8 mouse cellular contexts compared by ENCODE assay signal in the genomic region with DNA sequence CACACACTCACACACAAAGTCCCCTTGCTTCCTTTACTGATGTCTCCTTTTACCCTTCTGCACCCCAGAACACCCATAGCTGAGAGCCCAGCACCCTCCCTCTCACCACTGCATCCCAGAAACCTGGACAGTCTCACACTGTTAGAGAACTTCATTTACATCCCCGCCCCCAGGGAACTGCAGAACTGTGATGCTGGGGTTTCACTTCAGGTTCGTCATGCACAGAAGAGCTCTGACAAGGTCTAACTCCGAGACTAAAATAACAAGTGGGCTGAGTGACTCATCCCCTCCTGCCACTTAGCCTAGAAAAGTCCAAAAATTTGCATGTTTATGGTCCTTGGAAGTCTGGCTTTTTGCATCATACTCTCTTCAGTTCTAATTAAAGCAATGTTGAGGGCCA. TPM values are rescaled to one million over a fixed set of nuclear protein-coding genes. Genes with fewer than 3 reads are reported as not detected.
DNase-seq lines count a peak whose midpoint lies in the region; ATAC-seq and TF ChIP-seq lines count a peak whose summit lies in the region.
"Had no signal": no experiment of that assay in that cellular context is flagged by ENCODE, and none has a peak within 500 bp of the region (broad histone marks: within the 10 kb centered on the region; RNA-seq: fewer than 3 reads in every experiment).

No protein-coding gene starts in this region.

- TF ChIP-seq EP300 in stomach, postnatal 0 days (optimal IDR thresholded peaks at IDR 0.05) = no peak

- 0 out of 2 replicates have a peak, but pooled peaks cover under 1% of the 10 kb centered on the region for H3K36me3 ChIP-seq in stomach, postnatal 0 days (ENCODE audit: control insufficient read depth, insufficient read depth, low read length)
- peaks cover 32% of the 10 kb centered on the region for H3K36me3 ChIP-seq in forebrain, embryonic 13.5 days (ENCODE audit: poor library complexity, severe bottlenecking)

- H3K4me3 ChIP-seq in layer of hippocampus, adult 2 months = no peak overlapping the region
- no peak overlapping the region for H3K4me3 ChIP-seq in cortical plate, adult 2 months (ENCODE audit: insufficient read depth, low read length)
- no peak overlapping the region for H3K4me3 ChIP-seq in stomach, postnatal 0 days (ENCODE audit: low read depth, low read length)
- no peak overlapping the region for H3K4me3 ChIP-seq in forebrain, embryonic 13.5 days

- H3K27me3 ChIP-seq in stomach, postnatal 0 days (ENCODE audit: control insufficient read depth, insufficient read depth, low read length) = no peaks in the 10 kb centered on the region
- no peaks in the 10 kb centered on the region for H3K27me3 ChIP-seq in forebrain, embryonic 13.5 days

- 58% methylated on average over 3 of the region's 3 CpGs for WGBS in stomach, postnatal 0 days
- 64% methylated on average over 3 of the region's 3 CpGs for WGBS in forebrain, embryonic 13.5 days

- 0 out of 2 replicates have a peak, but pooled peaks have one; percentile 7 for TF ChIP-seq POLR2A in cortical plate, adult 2 months (IDR thresholded peaks at IDR 0.05; ENCODE audit: extremely low read depth, insufficient read depth, low read length)

- ATAC-seq in stomach, postnatal 0 days (ENCODE audit: low FRiP score, low TSS enrichment) = no peak
- ATAC-seq in forebrain, embryonic 13.5 days = no peak

- H3K4me2 ChIP-seq in stomach, postnatal 0 days (replicated peaks; ENCODE audit: low read depth) = no peak overlapping the region
- no peak overlapping the region for H3K4me2 ChIP-seq in forebrain, embryonic 13.5 days

- peak; percentile 46 to 55 for DNase-seq in layer of hippocampus, adult 2 months (ENCODE audit: low spot score in 2 of 2)
- DNase-seq in layer of hippocampus, postnatal 14 days (ENCODE audit: low spot score in 2 of 2) = no peak
- DNase-seq in Muller cell, postnatal 12 days (ENCODE audit: inconsistent ontology term) = peak; percentile 27
- DNase-seq in right cerebral cortex, postnatal 25 days = peak; percentile 67
- no peak for DNase-seq in stomach, postnatal 0 days (ENCODE audit: low spot score)
- DNase-seq: kidney, postnatal 14 days had no signal

- H3K9me3 ChIP-seq in stomach, postnatal 0 days (ENCODE audit: control insufficient read depth, low read length) = no peaks in the 10 kb centered on the region
- no peaks in the 10 kb centered on the region for H3K9me3 ChIP-seq in forebrain, embryonic 13.5 days (replicated peaks)

- TF ChIP-seq CTCF in layer of hippocampus, adult 2 months (conservative IDR thresholded peaks at IDR 0.05) = no peak
- TF ChIP-seq CTCF in cortical plate, adult 2 months (IDR thresholded peaks at IDR 0.05; ENCODE audit: extremely low read depth, insufficient read depth, low read length) = no peak
- TF ChIP-seq CTCF in stomach, postnatal 0 days (IDR thresholded peaks at IDR 0.05; ENCODE audit: low read depth) = no peak

- no peak overlapping the region for H3K9ac ChIP-seq in stomach, postnatal 0 days (ENCODE audit: low read length)
- H3K9ac ChIP-seq in forebrain, embryonic 13.5 days = no peak overlapping the region

- peak overlapping the region; percentile 68 for H3K27ac ChIP-seq in layer of hippocampus, adult 2 months
- H3K27ac ChIP-seq in cortical plate, adult 2 months (ENCODE audit: insufficient read depth, low read length) = peak overlapping the region; percentile 93
- no peak overlapping the region for H3K27ac ChIP-seq in stomach, postnatal 0 days (replicated peaks)
- no peak overlapping the region for H3K27ac ChIP-seq in forebrain, embryonic 13.5 days

- H3K4me1 ChIP-seq in cortical plate, adult 2 months (ENCODE audit: control insufficient read depth, insufficient read depth, low read length) = peaks cover 6% of the 10 kb centered on the region
- H3K4me1 ChIP-seq in stomach, postnatal 0 days (replicated peaks; ENCODE audit: control insufficient read depth, insufficient read depth) = peaks cover 4% of the 10 kb centered on the region
- peaks cover 20% of the 10 kb centered on the region for H3K4me1 ChIP-seq in forebrain, embryonic 13.5 days

RNA-seq across cellular contexts. Expression of a gene that starts 9.7 kb away (rescaled TPM):
- total RNA-seq in layer of hippocampus, adult 2 months (2021) = 10 to 100 TPM; 36.4 to 37.1 TPM
- total RNA-seq in layer of hippocampus, postnatal 14 days (2021) = 10 to 100 TPM; 41.6 to 44.7 TPM
- polyA plus RNA-seq in cortical plate, adult 2 months (2012; rRNA removed) = 23.3 and 24.1 TPM in 2 replicates
- polyA plus RNA-seq in stomach, postnatal 0 days (2015; fragmentation: Nextera tagmentation; extraction: Ambion mirVana) = 9.6 and 10.0 TPM in 2 replicates
- 16.5 and 19.3 TPM in 2 replicates for polyA plus RNA-seq in forebrain, embryonic 13.5 days (2015; fragmentation: Nextera tagmentation; extraction: Ambion mirVana)

RNA-seq across cellular contexts. Expression of a gene that starts 10.3 kb away (rescaled TPM):
- 1 to 10 TPM; 6.1 to 7.1 TPM for total RNA-seq in layer of hippocampus, adult 2 months (2021)
- total RNA-seq in layer of hippocampus, postnatal 14 days (2021) = 1 to 10 TPM; 6.2 to 7.4 TPM
- 4.2 and 4.8 TPM in 2 replicates for polyA plus RNA-seq in cortical plate, adult 2 months (2012; rRNA removed)
- polyA plus RNA-seq in stomach, postnatal 0 days (2015; fragmentation: Nextera tagmentation; extraction: Ambion mirVana) = 4.6 and 6.4 TPM in 2 replicates
- polyA plus RNA-seq in forebrain, embryonic 13.5 days (2015; fragmentation: Nextera tagmentation; extraction: Ambion mirVana) = 1.4 and 1.6 TPM in 2 replicates

RNA-seq across cellular contexts. Expression of a gene that starts 26.4 kb away (rescaled TPM):
- total RNA-seq in layer of hippocampus, adult 2 months (2021) = 10 to 100 TPM; 16.8 to 17.2 TPM
- total RNA-seq in layer of hippocampus, postnatal 14 days (2021) = 1 to 10 TPM; 5.1 to 9.1 TPM
- 8.4 and 10.1 TPM in 2 replicates for polyA plus RNA-seq in cortical plate, adult 2 months (2012; rRNA removed)
- polyA plus RNA-seq in stomach, postnatal 0 days (2015; fragmentation: Nextera tagmentation; extraction: Ambion mirVana) = 65.3 and 67.3 TPM in 2 replicates
- 18.3 and 21.8 TPM in 2 replicates for polyA plus RNA-seq in forebrain, embryonic 13.5 days (2015; fragmentation: Nextera tagmentation; extraction: Ambion mirVana)

RNA-seq across cellular contexts. Expression of a gene that starts 33.8 kb away (rescaled TPM):
- total RNA-seq in layer of hippocampus, adult 2 months (2021) = not detected
- not detected for total RNA-seq in layer of hippocampus, postnatal 14 days (2021)
- polyA plus RNA-seq in cortical plate, adult 2 months (2012; rRNA removed) = not detected in 2 replicates
- not detected in 2 replicates for polyA plus RNA-seq in stomach, postnatal 0 days (2015; fragmentation: Nextera tagmentation; extraction: Ambion mirVana)
- polyA plus RNA-seq in forebrain, embryonic 13.5 days (2015; fragmentation: Nextera tagmentation; extraction: Ambion mirVana) = not detected in 2 replicates

RNA-seq across cellular contexts. Expression of a gene that starts 36.9 kb away (rescaled TPM):
- total RNA-seq in layer of hippocampus, adult 2 months (2021) = 1 to 10 TPM; 1.7 to 2.1 TPM
- 1 to 10 TPM; 2.4 to 5.0 TPM for total RNA-seq in layer of hippocampus, postnatal 14 days (2021)
- 1.1 and 1.8 TPM in 2 replicates for polyA plus RNA-seq in cortical plate, adult 2 months (2012; rRNA removed)
- polyA plus RNA-seq in stomach, postnatal 0 days (2015; fragmentation: Nextera tagmentation; extraction: Ambion mirVana) = 18.4 and 19.5 TPM in 2 replicates
- 119 and 138 TPM in 2 replicates for polyA plus RNA-seq in forebrain, embryonic 13.5 days (2015; fragmentation: Nextera tagmentation; extraction: Ambion mirVana)

Comparison
In these comparisons a context has a peak if more than half of its experiments do, and no peak if none do; other contexts are left out.
1. DNase-seq: peak in layer of hippocampus, adult 2 months (2 of 2), Muller cell, postnatal 12 days (single experiment) and right cerebral cortex, postnatal 25 days (single experiment); none in layer of hippocampus, postnatal 14 days (0 of 2) and stomach, postnatal 0 days (single experiment).
2. H3K27ac ChIP-seq: peak in layer of hippocampus, adult 2 months (single experiment) and cortical plate, adult 2 months (single experiment); none in stomach, postnatal 0 days (single experiment) and forebrain, embryonic 13.5 days (single experiment).